Mouse (Mus musculus) midbrain, embryonic 11.5 days (tissue): ENCODE measurements around the gene Clec2d. TPM values are rescaled to one million over a fixed set of nuclear protein-coding genes. Genes with fewer than 3 reads are reported as not detected.

Experiments used
- ATAC-seq: fragments of 200-750 bp; cut with Nextera tagmentation; 2 replicates; pipeline ENCODE4 v1.8.0; 2017; ENCODE audit warnings: moderate TSS enrichment, moderate library complexity; ENCODE audit not compliant: low FRiP score
- DNase-seq: peaks from one replicate; pipeline ENCODE4 v3.0.0; 2015; ENCODE audit warnings: low spot score; ENCODE audit errors: missing footprints
- H3K27ac ChIP-seq: fragments of 300-500 bp; sonication (generic); 2 replicates; pipeline ENCODE4 v1.5.1; 2014; ENCODE audit warnings: low read depth, low read length
- H3K27me3 ChIP-seq: fragments of 300-500 bp; sonication (generic); 2 replicates; pipeline ENCODE4 v1.6.1; 2014; ENCODE audit warnings: mild to moderate bottlenecking, low read length, moderate library complexity, mixed read lengths; ENCODE audit not compliant: control insufficient read depth, insufficient read depth
- H3K36me3 ChIP-seq: fragments of 300-500 bp; sonication (generic); 2 replicates; pipeline ENCODE4 v1.6.1; 2014; ENCODE audit warnings: mild to moderate bottlenecking, low read length, moderate library complexity, mixed read lengths; ENCODE audit not compliant: control insufficient read depth, insufficient read depth
- H3K4me1 ChIP-seq: fragments of 300-500 bp; sonication (generic); 2 replicates; pipeline ENCODE4 v1.6.1; 2014; ENCODE audit warnings: low read length; ENCODE audit not compliant: control insufficient read depth, insufficient read depth
- H3K4me2 ChIP-seq: fragments of 300-500 bp; sonication (generic); 2 replicates; pipeline ENCODE4 v1.6.1; 2014; ENCODE audit warnings: mild to moderate bottlenecking, moderate library complexity
- H3K4me3 ChIP-seq: fragments of 300-500 bp; sonication (generic); 2 replicates; pipeline ENCODE4 v1.5.1; 2014; ENCODE audit warnings: low read depth, low read length
- H3K9ac ChIP-seq: fragments of 300-500 bp; sonication (generic); 2 replicates; pipeline ENCODE4 v1.6.1; 2014; ENCODE audit warnings: low read length
- H3K9me3 ChIP-seq: fragments of 300-500 bp; sonication (generic); 2 replicates; pipeline ENCODE4 v1.6.1; 2016; ENCODE audit warnings: low read length; ENCODE audit not compliant: control insufficient read depth
- WGBS: fragments of 180-500 bp; shearing (Covaris S2); extraction: QIAGEN DNeasy Blood & Tissue Kit; methylation state at CpG from one replicate; pipeline ENCODE4 v1.1.7; 2014; 5-methylcytosine and 5-hydroxymethylcytosine counted together
- polyA plus RNA-seq: library from polyadenylated mRNA; unstranded; fragments of >200 nt; fragmentation: Nextera tagmentation; extraction: Ambion mirVana; gene quantifications from 2 replicates; pipeline ENCODE4 v1.2.1, GENCODE M21; 2014

The Clec2d gene
- polyA plus RNA-seq, 1 experiment from 2014 or later: not detected

DNA sequence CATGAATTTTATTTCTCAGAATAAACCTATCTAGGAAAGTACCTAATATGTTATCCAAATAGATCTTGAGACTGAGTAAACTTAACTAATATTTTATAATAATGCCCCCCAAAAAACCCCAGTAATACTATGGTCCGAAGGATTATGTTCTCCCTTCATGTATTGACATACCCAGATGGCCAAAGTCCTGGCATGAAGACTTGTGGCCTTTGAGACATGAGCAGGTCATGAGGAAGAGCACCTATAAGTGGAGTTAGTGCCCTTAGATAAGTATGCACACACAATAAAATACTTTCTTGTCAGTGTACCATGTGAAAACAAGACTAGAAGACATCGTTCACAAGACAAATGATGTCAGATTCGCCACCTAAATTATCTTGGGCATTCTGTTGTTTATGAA lies 24.4 kb downstream of the Clec2d start:
- no peak overlapping the region for H3K4me3 ChIP-seq
- H3K27ac ChIP-seq: no peak overlapping the region
- no peak overlapping the region for H3K9ac ChIP-seq
- H3K27me3 ChIP-seq: no peaks in the 10 kb centered on the region
- DNase-seq: no peak
- no peak overlapping the region for H3K4me2 ChIP-seq
- no peak for ATAC-seq
- WGBS: 91% methylated on average over 3 of the region's 3 CpGs
- H3K4me1 ChIP-seq: no peaks in the 10 kb centered on the region
- no peaks in the 10 kb centered on the region for H3K36me3 ChIP-seq
- no peaks in the 10 kb centered on the region for H3K9me3 ChIP-seq

DNA sequence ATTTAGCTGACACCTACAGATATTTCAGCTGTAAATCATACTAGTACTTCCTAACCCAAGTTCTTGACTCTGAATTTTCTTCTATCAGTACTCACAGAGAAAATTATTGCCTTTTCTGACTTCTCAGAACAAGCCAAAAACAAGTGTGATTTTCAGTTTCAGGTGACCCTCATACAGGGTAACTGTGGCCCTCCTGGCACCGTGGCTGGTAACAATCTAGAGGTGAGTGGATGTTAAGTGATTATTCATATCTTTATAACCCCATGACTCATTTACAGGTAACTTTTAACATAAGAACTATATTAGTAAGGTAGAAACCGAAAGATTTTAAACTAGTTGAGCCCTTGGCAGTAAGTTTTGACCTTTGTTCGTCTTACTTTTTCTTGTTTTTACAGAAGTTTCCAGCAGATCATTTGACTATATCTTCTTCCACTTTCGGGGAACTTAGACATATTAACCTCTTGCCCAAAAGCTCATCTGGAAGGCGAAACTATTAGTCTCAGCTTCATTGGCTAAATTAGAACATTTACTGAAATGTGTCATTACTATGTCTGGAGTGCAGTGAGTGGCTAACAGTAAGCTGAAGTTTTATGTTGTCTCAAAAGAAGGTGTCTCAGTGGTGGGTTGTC lies 28.6 kb downstream of the Clec2d start:
- H3K27ac ChIP-seq: no peak overlapping the region
- H3K9me3 ChIP-seq: no peaks in the 10 kb centered on the region
- H3K9ac ChIP-seq: no peak overlapping the region
- DNase-seq (no peak), ATAC-seq (no peak)
- no peak overlapping the region for H3K4me3 ChIP-seq
- no peak overlapping the region for H3K4me2 ChIP-seq
- no peaks in the 10 kb centered on the region for H3K36me3 ChIP-seq
- WGBS: 92% methylated on average over 5 of the region's 5 CpGs
- H3K27me3 ChIP-seq: no peaks in the 10 kb centered on the region
- H3K4me1 ChIP-seq: no peaks in the 10 kb centered on the region

DNA sequence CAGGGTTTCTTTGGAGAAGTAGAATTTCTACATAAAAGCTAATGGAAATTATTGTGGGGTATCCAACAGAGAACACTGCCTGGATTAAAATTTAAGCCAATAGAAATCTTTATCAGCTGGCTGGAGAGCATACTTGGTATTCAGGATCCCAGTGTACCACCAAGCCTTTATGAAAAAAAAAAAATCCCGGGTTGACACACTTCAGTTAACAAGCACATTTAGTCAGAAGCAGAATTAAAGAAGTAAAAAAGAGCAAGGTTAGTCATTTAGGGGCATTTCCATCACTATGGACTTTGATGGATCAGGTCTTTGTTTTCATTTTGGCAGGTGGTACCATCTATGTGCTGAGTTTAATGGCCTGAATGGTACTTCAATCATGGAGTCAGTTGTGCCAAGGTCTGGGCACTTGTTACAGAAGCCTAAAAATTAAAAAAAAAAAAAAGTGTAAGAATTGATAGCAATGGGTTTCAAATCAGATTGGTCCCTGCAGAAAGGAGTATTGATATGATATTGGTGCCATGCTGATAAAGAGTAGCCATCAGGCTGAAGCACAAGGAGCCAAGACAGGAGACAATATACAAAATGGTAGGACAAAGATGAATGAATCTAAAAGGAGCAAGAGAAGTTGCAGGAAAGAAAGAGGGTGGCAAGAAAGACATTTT lies 29.5 kb downstream of the Clec2d start:
- Histone ChIP-seq H3K4me2 (no peak overlapping the region), H3K27ac (no peak overlapping the region), H3K9ac (no peak overlapping the region), H3K4me3 (no peak overlapping the region), H3K27me3 (no peaks in the 10 kb centered on the region), H3K4me1 (no peaks in the 10 kb centered on the region), H3K36me3 (no peaks in the 10 kb centered on the region), H3K9me3 (no peaks in the 10 kb centered on the region)
- no peak for DNase-seq
- ATAC-seq: no peak
- WGBS: 79% methylated on average over 1 of the region's 1 CpGs

DNA sequence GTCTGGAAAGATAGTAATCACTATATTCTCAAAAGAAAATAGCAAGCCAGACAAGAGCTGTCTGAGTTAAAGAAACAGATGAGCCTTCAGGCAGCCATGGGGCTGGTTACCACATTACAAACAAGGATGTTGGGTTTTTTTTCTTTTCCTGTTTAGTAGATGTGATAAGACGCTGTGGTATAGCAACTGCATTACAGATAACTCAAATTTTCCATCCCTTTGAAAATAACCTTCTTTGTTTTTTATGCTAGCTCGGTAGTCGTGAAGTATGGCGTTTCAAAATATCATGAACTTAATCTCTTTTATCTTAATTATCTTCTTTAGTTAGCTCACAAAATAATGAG lies 30.0 kb downstream of the Clec2d start:
- Histone ChIP-seq H3K9ac (no peak overlapping the region), H3K9me3 (no peaks in the 10 kb centered on the region), H3K36me3 (no peaks in the 10 kb centered on the region), H3K4me3 (no peak overlapping the region), H3K4me1 (no peaks in the 10 kb centered on the region), H3K4me2 (no peak overlapping the region), H3K27ac (no peak overlapping the region), H3K27me3 (no peaks in the 10 kb centered on the region)
- WGBS: 91% methylated on average over 4 of the region's 4 CpGs
- no peak for DNase-seq
- ATAC-seq: no peak

DNA sequence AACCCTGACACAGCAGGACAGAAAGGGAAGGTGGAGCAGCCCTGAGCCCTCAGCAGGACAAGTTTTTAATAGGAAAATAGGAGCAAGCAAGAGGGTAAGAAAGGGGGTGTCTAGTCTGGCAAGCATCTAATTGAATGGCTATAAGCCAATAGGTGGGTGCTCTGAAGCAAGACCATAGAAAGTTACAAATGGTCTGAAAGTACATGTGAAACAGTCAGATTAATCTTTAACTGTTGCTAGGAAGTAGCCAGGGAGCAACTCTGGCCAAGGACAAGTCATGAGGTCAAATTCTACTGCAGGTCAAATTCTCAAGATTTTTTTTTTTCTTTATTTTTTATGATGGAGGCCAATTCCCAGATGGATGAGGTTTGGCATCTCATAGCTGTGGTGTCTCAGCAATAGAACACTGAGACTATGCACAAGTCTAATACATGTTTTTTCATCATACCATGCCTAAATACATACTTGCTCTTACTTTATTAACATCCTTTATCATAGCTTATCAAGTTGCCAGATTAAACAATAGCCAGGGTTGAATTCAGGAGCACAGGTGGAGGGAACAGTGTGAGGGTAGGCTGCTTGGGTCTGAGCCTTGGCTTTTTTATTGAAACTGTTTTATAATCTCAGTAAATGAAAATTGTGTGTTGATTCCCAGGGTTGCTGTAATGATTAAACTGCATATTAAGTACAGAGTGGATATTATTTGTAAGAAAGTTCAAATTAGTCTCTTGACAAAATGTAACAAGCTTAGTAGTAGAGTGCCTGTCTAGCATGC lies 32.2 kb downstream of the Clec2d start:
- H3K9me3 ChIP-seq: no peaks in the 10 kb centered on the region
- no peaks in the 10 kb centered on the region for H3K4me1 ChIP-seq
- H3K36me3 ChIP-seq: no peaks in the 10 kb centered on the region
- H3K27me3 ChIP-seq: no peaks in the 10 kb centered on the region
- no peak overlapping the region for H3K9ac ChIP-seq
- no peak overlapping the region for H3K4me3 ChIP-seq
- ATAC-seq: no peak
- H3K27ac ChIP-seq: no peak overlapping the region
- H3K4me2 ChIP-seq: no peak overlapping the region
- DNase-seq: no peak

DNA sequence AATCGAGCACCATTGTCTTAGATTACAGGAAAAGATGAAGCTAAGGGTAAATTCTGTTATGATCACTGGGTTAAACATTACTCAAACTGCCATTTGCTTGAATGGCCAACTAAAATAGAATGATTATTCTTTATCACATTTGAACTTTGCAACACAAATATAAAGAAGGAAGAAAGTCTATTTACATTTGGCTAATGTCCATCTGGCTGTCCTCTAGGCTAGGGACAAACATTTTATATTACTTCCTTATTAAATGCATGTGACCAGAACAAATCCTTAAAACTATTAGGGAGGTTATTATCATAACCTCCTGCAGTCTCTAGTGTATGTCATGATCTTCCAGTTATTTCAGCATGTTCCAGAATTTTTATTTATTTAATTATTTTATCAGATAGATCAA lies 33.1 kb downstream of the Clec2d start:
- H3K27ac ChIP-seq: no peak overlapping the region
- DNase-seq (no peak), ATAC-seq (no peak)
- H3K27me3 ChIP-seq: no peaks in the 10 kb centered on the region
- no peak overlapping the region for H3K4me3 ChIP-seq
- no peaks in the 10 kb centered on the region for H3K36me3 ChIP-seq
- no peak overlapping the region for H3K9ac ChIP-seq
- H3K4me2 ChIP-seq: no peak overlapping the region
- no peaks in the 10 kb centered on the region for H3K4me1 ChIP-seq
- 85% methylated on average over 1 of the region's 1 CpGs for WGBS
- no peaks in the 10 kb centered on the region for H3K9me3 ChIP-seq

DNA sequence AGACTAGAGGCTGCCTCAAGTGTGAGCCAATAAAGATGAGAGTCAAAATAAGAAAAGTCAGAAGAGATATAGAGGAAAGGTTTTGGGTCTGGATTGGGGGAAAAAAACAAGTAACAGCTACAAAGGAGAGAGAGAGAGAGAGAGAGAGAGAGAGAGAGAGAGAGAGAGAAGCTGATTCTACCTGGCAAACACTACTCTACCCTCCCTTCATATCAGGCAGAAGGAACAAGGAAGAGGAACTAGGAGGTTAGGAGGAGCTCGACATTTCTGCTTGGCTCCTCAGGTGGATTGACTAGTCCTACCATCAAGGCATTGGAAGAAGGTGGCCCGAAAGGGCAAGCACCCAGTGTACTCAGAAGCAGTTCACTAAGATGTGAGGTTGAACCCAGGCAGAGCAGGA lies 33.8 kb downstream of the Clec2d start:
- no peak for ATAC-seq
- Histone ChIP-seq H3K4me1 (no peaks in the 10 kb centered on the region), H3K27ac (no peak overlapping the region), H3K27me3 (no peaks in the 10 kb centered on the region), H3K4me3 (no peak overlapping the region), H3K9me3 (no peaks in the 10 kb centered on the region), H3K9ac (no peak overlapping the region), H3K4me2 (no peak overlapping the region), H3K36me3 (no peaks in the 10 kb centered on the region)
- WGBS: 89% methylated on average over 2 of the region's 2 CpGs
- DNase-seq: no peak

DNA sequence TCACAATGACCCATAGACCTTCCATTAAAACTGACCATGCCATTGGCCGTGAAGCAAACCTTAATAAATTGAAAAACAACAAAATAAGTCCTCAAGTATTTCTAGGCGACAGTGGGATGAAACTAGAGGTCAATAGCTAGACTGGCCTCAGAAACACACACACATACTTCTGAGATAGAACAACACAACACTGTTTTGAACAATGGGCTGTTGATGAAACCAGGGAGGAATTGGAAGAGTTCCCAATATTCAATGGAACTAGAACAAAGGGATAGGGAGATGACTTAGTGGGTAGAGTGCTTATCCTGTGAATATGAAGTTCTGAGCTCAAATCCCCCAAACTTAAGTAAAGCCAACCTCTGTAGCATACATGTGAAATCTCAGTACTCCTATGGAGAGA lies 34.6 kb downstream of the Clec2d start:
- H3K4me2 ChIP-seq: no peak overlapping the region
- H3K27me3 ChIP-seq: no peaks in the 10 kb centered on the region
- H3K9ac ChIP-seq: no peak overlapping the region
- H3K36me3 ChIP-seq: no peaks in the 10 kb centered on the region
- no peaks in the 10 kb centered on the region for H3K9me3 ChIP-seq
- 70% methylated on average over 2 of the region's 2 CpGs for WGBS
- no peak for DNase-seq
- no peaks in the 10 kb centered on the region for H3K4me1 ChIP-seq
- no peak for ATAC-seq
- H3K4me3 ChIP-seq: no peak overlapping the region
- H3K27ac ChIP-seq: no peak overlapping the region

DNA sequence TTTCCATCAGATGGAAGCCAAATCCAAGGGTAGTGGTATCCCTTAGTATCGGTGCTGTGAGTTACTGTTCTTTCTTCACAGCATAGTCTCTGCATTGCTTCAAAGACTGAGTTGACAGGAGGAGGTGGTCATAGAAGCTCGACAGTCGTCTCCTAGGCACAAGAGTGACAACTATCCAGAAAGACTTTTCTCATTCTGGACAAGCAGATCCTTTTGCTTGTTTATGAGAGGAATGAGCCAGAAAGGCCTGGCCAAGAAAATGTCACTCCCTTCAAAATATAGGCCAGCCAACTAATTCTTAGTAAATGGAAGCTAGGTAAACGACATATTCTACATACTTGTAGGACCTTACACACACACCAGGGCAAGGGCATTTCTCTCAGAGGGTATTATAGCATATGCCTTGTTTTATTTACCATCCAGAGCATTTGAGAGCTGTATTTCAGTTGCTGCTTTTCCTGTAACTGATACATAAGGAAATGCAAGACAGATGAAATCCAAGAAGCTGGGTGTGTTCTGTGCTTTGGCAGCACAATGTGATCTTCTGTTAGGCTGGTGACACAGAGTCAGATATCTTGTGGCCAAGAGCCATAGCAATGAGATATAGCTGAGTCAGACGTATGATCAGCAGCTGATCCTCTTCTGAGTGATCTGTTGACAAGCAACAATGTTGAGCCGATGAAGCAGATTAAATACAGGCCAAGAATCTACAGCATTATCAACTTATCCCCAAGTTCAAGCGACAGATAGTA lies 35.6 kb downstream of the Clec2d start:
- no peak for DNase-seq
- Histone ChIP-seq H3K27ac (no peak overlapping the region), H3K9me3 (no peaks in the 10 kb centered on the region), H3K4me1 (no peaks in the 10 kb centered on the region), H3K27me3 (no peaks in the 10 kb centered on the region), H3K9ac (no peak overlapping the region), H3K36me3 (no peaks in the 10 kb centered on the region), H3K4me3 (no peak overlapping the region), H3K4me2 (no peak overlapping the region)
- WGBS: 86% methylated on average over 7 of the region's 7 CpGs
- ATAC-seq: no peak
